Mouse (Mus musculus) olfactory bulb, adult 2 months (tissue): Measurements from ENCODE around the gene Sorcs1. TPM values are rescaled to one million over a fixed set of nuclear protein-coding genes. Genes with fewer than 3 reads are reported as not detected.

Experiments
- H3K27ac ChIP-seq: fragments of 200-500 bp; 2 replicates; pipeline ENCODE4 v1.5.1; 2012; ENCODE audit warnings: low read depth, low read length; ENCODE audit not compliant: insufficient read depth
- H3K4me1 ChIP-seq: fragments of 200-500 bp; 2 replicates; pipeline ENCODE4 v1.6.1; 2012; ENCODE audit warnings: low read length; ENCODE audit not compliant: control insufficient read depth, insufficient read depth
- H3K4me3 ChIP-seq: fragments of 200-500 bp; 2 replicates; pipeline ENCODE4 v1.5.1; 2012; ENCODE audit warnings: mild to moderate bottlenecking, low read depth, low read length, moderate library complexity; ENCODE audit not compliant: insufficient read depth
- CTCF ChIP-seq: fragments of 200-500 bp; IDR thresholded peaks from 2 replicates; pipeline ENCODE4 v1.5.1; 2012; ENCODE audit warnings: low read depth, mild to moderate bottlenecking, low read length, moderate library complexity; ENCODE audit not compliant: insufficient read depth
- POLR2A ChIP-seq: fragments of 200-500 bp; IDR thresholded peaks from 2 replicates; pipeline ENCODE4 v1.6.1; 2012; ENCODE audit warnings: mild to moderate bottlenecking, low read depth, low read length, moderate library complexity; ENCODE audit not compliant: insufficient read depth
- WGBS: fragments of 180-500 bp; shearing (Covaris S2); methylation state at CpG from one replicate; pipeline ENCODE4 v1.1.7; 2018; 5-methylcytosine and 5-hydroxymethylcytosine counted together
- polyA plus RNA-seq: library from polyadenylated mRNA; stranded (reverse); fragments of >200 nt; gene quantifications from 2 replicates; pipeline ENCODE4 v1.2.4, GENCODE M21; 2012; ENCODE audit warnings: low replicate concordance; ENCODE audit not compliant: missing spikeins, insufficient read depth, insufficient read length

Gene Sorcs1
- polyA plus RNA-seq, 1 experiment: not detected

GRCm38 (mm10) chr19:50336751-50337150 is 341.7 kb downstream of the Sorcs1 start:
- no peak overlapping the region for H3K4me3 ChIP-seq
- no peak for TF ChIP-seq POLR2A
- no peak for TF ChIP-seq CTCF
- no peaks in the 10 kb centered on the region for H3K4me1 ChIP-seq
- 84% methylated on average over 3 of the region's 3 CpGs for WGBS
- no peak overlapping the region for H3K27ac ChIP-seq

- Histone ChIP-seq H3K4me1 (no peaks in the 10 kb centered on the region), H3K4me3 (no peak overlapping the region), H3K27ac (no peak overlapping the region)
- WGBS: 70% methylated on average over 3 of the region's 3 CpGs
- TF ChIP-seq POLR2A (no peak), CTCF (no peak)
Observed at GRCm38 (mm10) chr19:50331136-50331535, 347.3 kb downstream of the Sorcs1 start.

- no peak overlapping the region for H3K27ac ChIP-seq
- no peaks in the 10 kb centered on the region for H3K4me1 ChIP-seq
- WGBS: 86% methylated on average over 8 of the region's 8 CpGs
- no peak for TF ChIP-seq POLR2A
- no peak for TF ChIP-seq CTCF
- H3K4me3 ChIP-seq: no peak overlapping the region
Observed at GRCm38 (mm10) chr19:50327804-50328203, 350.6 kb downstream of the Sorcs1 start.

DNA sequence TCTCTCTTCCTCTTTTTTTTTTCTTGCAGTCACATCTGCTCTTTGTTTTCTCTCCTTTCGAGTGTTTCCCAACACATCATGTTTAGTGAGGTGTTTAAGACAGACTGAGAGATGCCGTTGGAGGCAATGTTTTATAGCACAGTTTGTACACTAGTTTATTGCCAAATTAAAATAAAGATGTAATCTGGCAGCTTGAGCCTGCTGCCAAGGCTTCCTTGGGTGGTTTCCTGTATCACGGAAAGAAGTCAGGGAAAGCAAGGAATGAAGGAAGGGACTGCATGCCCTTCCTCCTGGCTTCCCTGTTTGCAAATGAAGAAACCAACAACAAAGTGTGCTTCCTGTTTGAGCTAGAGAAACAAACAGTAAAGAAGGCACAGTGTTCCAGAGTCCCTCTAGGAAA is 352.3 kb downstream of the Sorcs1 start:
- 58% methylated on average over 3 of the region's 3 CpGs for WGBS
- Histone ChIP-seq H3K27ac (no peak overlapping the region), H3K4me3 (no peak overlapping the region), H3K4me1 (no peaks in the 10 kb centered on the region)
- no peak for TF ChIP-seq POLR2A
- TF ChIP-seq CTCF: no peak

DNA sequence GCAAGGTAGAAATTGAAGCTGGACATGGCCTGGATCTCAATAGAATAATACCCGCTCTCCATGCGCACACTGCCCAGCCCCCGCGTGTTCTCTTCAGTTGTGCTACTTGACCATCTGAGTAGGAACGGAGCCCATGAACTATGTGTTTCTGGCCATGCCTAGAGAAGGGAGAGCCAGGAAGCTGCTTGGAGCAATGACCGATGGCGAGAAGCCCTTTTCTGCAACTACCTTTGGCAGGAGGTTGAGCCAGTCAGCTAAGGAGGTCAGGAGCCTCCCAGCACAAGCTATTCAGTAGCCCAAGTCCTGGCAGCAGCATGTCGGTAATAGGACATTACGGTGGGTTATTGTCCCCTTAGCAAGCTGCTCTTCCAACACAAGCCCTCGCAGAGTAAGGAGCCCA is 352.8 kb downstream of the Sorcs1 start:
- H3K4me3 ChIP-seq: no peak overlapping the region
- WGBS: 81% methylated on average over 10 of the region's 10 CpGs
- no peaks in the 10 kb centered on the region for H3K4me1 ChIP-seq
- TF ChIP-seq POLR2A (no peak), CTCF (no peak)
- H3K27ac ChIP-seq: no peak overlapping the region

DNA sequence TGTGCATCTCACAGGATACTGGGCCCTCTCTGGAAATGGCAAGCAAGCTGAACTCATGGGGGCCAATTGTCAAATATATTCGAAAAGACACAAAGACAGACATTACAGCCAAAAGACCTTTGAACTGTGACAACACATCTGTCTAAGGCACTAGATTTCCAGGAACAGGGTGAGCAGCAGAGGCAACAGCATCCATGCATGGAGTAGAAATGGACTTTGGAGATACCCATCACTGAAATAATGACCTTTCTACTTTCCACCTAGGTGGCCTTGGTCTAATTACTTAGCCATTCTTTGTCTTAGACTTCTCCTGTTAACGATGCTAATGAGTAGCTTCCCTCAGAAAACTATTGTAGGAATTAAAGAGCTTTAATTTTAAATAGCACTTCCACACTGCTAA is 371.4 kb downstream of the Sorcs1 start:
- no peak overlapping the region for H3K27ac ChIP-seq
- 47% methylated on average over 2 of the region's 2 CpGs for WGBS
- TF ChIP-seq POLR2A (no peak), CTCF (no peak)
- no peaks in the 10 kb centered on the region for H3K4me1 ChIP-seq
- H3K4me3 ChIP-seq: no peak overlapping the region

- Histone ChIP-seq H3K27ac (no peak overlapping the region), H3K4me1 (no peaks in the 10 kb centered on the region), H3K4me3 (no peak overlapping the region)
- 93% methylated on average over 7 of the region's 7 CpGs for WGBS
- no peak for TF ChIP-seq POLR2A
- TF ChIP-seq CTCF: no peak
Observed at GRCm38 (mm10) chr19:50294205-50294604, 384.2 kb downstream of the Sorcs1 start.

- TF ChIP-seq CTCF: no peak
- no peak for TF ChIP-seq POLR2A
- WGBS: 74% methylated on average over 1 of the region's 1 CpGs
- no peaks in the 10 kb centered on the region for H3K4me1 ChIP-seq
- H3K27ac ChIP-seq: no peak overlapping the region
- H3K4me3 ChIP-seq: no peak overlapping the region
Observed at GRCm38 (mm10) chr19:50264450-50264849, 414.0 kb downstream of the Sorcs1 start.

GRCm38 (mm10) chr19:50258718-50259413 is 419.6 kb downstream of the Sorcs1 start:
- no peak for TF ChIP-seq CTCF
- TF ChIP-seq POLR2A: no peak
- Histone ChIP-seq H3K4me1 (no peaks in the 10 kb centered on the region), H3K27ac (no peak overlapping the region), H3K4me3 (no peak overlapping the region)
- 40% methylated on average over 16 of the region's 16 CpGs for WGBS

DNA sequence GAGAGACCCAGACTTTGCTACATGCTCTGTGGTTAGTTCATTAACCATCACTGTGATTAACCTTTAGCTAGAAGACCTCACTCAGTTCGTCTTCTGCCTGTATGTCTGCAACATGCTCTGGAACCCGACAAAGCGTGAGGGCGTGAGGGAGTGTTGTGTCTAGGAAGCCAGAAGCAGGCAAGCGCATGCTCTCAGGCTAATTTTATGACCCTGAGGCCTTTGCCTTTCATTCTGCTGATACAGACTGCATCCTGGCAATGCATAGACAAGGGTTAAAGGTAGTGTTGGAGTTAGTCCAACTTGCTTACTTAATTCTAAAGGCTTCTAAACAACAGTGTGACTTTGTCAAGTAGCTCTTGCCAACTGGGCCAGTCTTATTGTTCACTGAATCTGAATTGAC is 458.0 kb downstream of the Sorcs1 start:
- WGBS: 68% methylated on average over 5 of the region's 5 CpGs
- no peak overlapping the region for H3K27ac ChIP-seq

More for the DNA sequence above, 458.0 kb downstream of the Sorcs1 start:
- no peak for TF ChIP-seq POLR2A
- no peak for TF ChIP-seq CTCF
- Histone ChIP-seq H3K4me1 (peaks cover 3% of the 10 kb centered on the region; the same call in 1 of the 2 replicates), H3K4me3 (no peak overlapping the region)
